Mouse (Mus musculus): ENCODE results near the gene Becn1. TPM values are rescaled to one million over a fixed set of nuclear protein-coding genes. Genes with fewer than 3 reads are reported as not detected.

The Becn1 gene
- total RNA-seq, 2 experiments from 2014 or later: 88.6 to 98.7 TPM

DNA sequence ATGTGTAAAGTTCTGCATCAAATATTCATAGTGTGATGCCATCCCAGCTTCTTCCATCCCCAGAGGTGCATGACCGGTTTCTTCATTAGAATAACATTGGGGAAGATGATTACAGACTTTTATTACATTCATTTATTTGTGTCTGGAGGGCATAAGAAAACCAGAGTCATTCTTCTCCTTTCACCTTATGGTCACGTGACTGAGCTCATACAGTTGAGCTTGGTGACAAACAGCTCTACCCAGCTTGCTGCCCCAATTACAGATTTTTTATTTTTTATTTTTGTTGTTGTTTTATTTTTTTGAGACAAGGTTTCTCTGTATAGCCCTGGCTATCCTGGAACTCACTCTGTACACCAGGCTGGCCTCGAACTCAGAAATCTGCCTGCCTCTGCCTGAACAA lies 29.6 kb downstream of the Becn1 start:
- intact Hi-C loops (cut with DNase I): no loop called here
- DNase-seq: no peak

- no peak for DNase-seq
- intact Hi-C loops (cut with DNase I): no loop called here
Measured at GRCm38 (mm10) chr11:101269577-101270116, 32.4 kb downstream of the Becn1 start.

- intact Hi-C loops (cut with DNase I): no loop called here
- no peak for DNase-seq
Measured at GRCm38 (mm10) chr11:101265906-101266305, 36.2 kb downstream of the Becn1 start.

DNA sequence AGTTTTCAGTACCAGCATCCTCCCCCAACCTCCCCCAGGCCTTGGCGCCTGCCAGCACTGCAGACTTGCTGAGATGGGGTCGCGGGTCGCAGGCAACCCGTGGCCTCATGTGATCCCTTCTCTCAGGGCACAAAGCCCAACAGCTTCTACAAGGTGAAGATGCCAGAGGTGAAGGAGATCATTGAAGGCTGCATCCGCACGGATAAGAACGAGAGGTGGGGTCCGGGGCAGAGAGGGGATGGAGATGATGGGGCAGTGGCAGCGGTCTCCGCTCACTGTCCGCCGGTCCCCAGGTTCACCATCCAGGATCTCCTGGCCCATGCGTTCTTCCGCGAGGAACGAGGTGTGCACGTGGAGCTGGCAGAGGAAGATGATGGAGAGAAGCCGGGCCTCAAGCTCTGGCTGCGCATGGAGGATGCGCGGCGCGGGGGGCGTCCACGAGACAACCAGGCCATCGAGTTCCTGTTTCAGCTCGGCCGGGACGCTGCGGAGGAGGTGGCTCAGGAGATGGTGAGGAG lies 37.1 kb downstream of the Becn1 start:
- intact Hi-C loops (cut with DNase I): no loop called here
- no peak for DNase-seq

DNA sequence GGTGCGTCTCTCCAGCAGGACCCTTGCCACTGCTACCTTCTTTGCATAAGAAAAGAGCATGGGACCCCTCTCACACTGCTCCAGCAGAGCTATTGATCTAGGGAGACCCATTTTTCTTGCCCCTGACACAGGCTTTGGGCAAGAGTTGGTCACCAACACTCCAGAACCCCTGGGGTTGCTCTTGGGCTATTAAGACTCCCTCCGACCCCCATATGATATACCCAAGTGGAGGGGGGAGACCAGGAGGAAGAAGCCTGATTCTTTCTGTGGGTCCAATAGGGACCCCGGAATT lies 38.2 kb downstream of the Becn1 start:
- no peak for DNase-seq
- intact Hi-C loops (cut with DNase I): no loop called here

DNA sequence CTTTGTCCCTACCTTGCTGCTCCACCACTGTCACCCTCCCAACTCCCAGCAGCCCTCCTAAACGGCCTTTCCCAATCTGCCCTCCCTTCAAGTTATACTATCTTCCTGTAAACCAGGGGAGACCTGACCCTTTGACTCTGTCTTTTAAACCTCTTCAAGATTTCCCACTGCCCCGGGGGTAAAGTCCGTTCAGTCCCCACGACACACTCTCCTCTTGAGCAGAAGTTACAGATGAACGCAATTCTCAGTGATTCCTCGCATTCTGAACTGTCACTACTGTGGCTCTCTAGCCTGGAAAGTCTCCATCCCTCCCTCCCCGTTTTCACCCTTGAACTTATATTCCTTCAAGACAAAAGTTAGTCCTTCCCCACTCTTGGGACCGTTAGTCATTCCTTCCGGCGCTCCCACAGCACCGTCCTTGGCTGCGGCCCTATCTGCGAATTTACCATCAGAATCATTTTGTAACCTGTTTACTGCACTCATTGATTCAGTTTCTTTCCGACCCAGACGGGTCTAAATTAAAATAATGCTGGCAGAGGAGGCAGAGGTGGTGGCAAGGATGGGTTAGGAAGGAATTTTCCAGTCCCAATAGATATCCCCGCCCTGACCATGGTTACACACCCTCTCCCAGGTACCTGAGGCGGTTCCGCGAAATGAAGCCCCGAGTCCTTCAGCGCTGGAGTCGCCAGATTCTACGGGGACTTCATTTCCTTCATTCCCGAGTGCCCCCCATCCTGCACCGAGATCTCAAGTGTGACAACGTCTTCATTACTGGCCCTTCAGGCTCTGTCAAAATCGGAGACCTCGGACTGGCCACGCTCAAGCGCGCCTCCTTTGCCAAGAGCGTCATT lies 38.7 kb downstream of the Becn1 start:
- no peak for DNase-seq
- intact Hi-C loops (cut with DNase I): no loop called here

- no peak for DNase-seq
- intact Hi-C loops (cut with DNase I): no loop called here
Measured at GRCm38 (mm10) chr11:101262272-101262967, 39.7 kb downstream of the Becn1 start.

- no peak for DNase-seq
- intact Hi-C loops (cut with DNase I): no loop called here
Measured at GRCm38 (mm10) chr11:101260826-101261380, 41.2 kb downstream of the Becn1 start.

DNA sequence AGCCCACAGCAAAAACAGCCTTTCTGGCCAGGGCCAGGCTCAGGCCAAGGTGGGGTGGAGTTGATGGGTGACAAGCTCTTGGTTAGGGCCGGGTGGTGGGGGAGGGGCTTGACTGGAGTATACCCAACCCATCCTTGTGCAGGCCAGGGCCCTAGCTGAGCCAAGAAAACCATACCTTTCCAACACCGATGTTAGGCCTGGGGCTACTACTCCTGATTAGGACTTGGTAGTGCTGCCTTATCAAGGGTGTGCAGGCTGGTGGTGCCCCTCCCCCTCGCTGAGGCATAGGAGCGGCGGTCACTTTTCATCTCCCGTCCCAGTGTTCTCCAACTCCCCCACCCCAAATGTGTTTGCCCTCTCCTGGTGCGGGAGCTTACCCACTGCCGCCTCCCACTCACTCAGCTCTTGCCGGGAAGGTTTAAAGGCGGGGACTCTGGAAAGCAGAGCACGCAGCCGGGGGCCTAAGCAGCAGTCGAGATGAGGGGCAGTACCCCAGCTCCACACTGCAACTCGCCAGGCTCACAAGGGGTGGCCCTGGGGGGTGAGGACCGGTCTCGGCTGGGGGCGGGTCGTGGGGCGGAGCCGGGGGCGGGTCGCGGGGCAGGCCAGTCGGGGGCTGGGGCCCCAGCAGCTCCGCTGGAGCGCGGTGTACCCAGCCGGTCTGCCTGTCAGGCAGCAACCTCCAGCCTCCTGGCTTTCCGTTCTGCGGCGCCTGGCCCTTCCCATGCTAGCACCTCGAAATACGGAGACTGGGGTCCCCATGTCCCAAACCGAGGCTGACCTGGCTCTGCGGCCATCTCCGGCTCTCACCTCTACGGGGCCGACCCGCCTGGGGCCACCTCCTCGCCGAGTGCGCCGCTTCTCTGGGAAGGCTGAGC lies 41.9 kb downstream of the Becn1 start, which contains the start of gene Wnk4:
Wnk4 (plus strand) TSS at position 620 of the 878 bp plus-strand sequence.
- intact Hi-C loops (cut with DNase I): no loop called here
- DNase-seq: peak; percentile 70 to 80

GRCm38 (mm10) chr11:101259261-101259712 lies 42.8 kb downstream of the Becn1 start:
- DNase-seq: no peak
- intact Hi-C loops (cut with DNase I): no loop called here

- intact Hi-C loops (cut with DNase I): no loop called here
- peak in 1 of 2 experiments; percentile 37 for DNase-seq
Measured at GRCm38 (mm10) chr11:101255826-101256775, 46.0 kb downstream of the Becn1 start.

GRCm38 (mm10) chr11:101253613-101254389 lies 48.3 kb downstream of the Becn1 start, which contains the start of gene Vps25:
TSS of gene Vps25 (plus strand) at chr11:101253707.
- DNase-seq: peak; percentile 87 to 88
- intact Hi-C loops (cut with DNase I): loop anchor here (1.0 kb wide), 1 partner anchor 48 kb away; the partner anchor contains the start of gene Becn1

DNA sequence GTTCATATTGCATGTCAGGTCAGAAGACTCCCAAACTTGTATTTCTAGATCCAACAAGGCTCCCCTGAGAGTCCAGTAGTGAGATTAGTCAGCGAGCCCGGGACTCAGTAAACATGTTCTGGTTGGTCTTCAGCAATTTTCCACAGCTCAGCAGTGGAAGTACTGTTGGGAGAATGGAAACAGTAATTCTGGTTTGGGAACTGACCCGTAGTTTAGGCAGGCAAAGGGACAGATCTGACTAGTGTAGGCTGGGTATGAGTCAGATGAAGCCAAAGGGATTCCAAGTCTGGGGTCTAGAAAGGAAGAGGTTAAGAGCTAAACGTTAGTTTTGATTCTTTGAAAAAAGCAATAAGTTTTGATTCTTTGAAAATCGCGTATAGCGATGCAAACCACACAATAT lies 49.1 kb downstream of the Becn1 start:
- intact Hi-C loops (cut with DNase I): loop anchor here (1.0 kb wide), 1 partner anchor 49 kb away; the partner anchor contains the start of gene Becn1
- no peak for DNase-seq

GRCm38 (mm10) chr11:101251031-101251430 lies 51.1 kb downstream of the Becn1 start:
- intact Hi-C loops (cut with DNase I): no loop called here
- DNase-seq: no peak

GRCm38 (mm10) chr11:101248258-101248994 lies 53.7 kb downstream of the Becn1 start:
- intact Hi-C loops (cut with DNase I): loop anchor here (1.0 kb wide), 1 partner anchor 36 kb away; no protein-coding TSS in a partner anchor
- peak; percentile 78 to 83 for DNase-seq

DNA sequence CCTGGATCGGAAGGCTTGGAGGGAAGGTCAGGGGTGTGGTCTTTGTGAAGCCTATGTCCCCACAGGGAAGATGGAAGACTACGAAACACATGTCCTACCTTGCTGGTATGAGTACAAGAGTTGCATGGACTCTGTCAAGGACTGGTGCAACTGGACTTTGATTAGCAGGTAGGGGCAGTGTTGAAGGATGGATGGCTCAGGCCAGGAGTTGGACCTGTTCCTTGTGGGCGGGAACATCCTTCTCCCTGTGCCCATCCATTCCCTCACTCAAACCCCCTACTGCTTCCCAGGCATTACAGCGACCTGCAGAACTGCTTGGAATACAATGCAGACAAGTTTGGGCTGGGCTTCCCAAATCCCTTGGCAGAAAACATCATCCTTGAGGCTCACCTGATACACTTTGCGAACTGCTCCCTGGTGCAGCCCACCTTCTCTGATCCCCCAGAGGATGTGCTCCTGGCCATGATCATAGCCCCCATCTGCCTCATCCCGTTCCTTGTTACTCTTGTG lies 54.5 kb downstream of the Becn1 start:
- DNase-seq: no peak
- intact Hi-C loops (cut with DNase I): loop anchor here (1.0 kb wide), 2 partner anchors 16 to 35 kb away; no protein-coding TSS in a partner anchor

DNA sequence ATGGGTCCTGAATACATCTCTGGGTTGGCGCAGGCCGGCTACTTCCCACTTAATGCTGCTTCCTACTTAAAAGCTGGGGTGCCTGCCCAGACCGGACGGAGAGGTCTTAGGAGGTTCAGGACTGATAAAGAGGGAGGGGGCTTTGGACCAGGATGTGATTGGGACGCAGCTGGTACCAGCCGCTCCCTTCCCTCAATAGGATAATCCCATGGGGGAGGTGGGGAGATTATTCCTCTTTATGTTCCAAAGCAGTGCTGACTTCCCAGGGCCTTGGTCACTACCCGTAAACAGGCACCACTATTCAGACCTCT lies 55.4 kb downstream of the Becn1 start:
- intact Hi-C loops (cut with DNase I): loop anchor here (1.0 kb wide), 1 partner anchor 15 kb away; no protein-coding TSS in a partner anchor
- DNase-seq: peak in 1 of 2 experiments; percentile 42
